ENCODE assay signal across 10 mouse cellular contexts in the genomic region with DNA sequence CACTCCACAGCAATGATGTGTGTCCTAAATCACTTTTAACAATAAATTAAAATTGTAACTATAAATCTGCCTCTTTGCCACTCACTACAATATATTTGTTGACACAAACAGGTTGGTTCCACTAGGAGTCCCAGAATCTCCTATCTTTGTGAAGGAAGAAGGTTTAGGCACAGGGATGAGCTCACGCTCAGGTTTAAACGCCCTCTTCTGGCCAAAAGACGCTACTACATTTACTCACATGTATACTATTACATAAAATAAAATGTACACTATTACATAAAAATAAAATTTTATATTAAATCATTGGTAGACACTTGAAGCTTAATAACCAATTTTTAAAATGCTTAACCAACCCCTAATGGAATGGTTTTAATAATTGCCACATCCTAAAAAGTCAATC.
DNase-seq lines count a peak whose midpoint lies in the region; TF ChIP-seq lines count a peak whose summit lies in the region.
"Had no signal": no experiment of that assay in that cellular context is flagged by ENCODE, and none has a peak within 500 bp of the region (broad histone marks: within the 10 kb centered on the region; RNA-seq: fewer than 3 reads in every experiment).

No protein-coding gene starts in this region.

- TF ChIP-seq POLR2A in MEL (IDR thresholded peaks at IDR 0.05; ENCODE audit: control insufficient read depth in 1 of 2, insufficient read depth in 1 of 2, low read depth in 1 of 2, low read length in 2 of 2, poor library complexity in 1 of 2), result no peak

- peak; percentile 27 for DNase-seq in adrenal gland, postnatal 14 days
- no peak for DNase-seq in adrenal gland, adult 18-20 months (ENCODE audit: low spot score in 2 of 2)
- DNase-seq in layer of hippocampus, adult 11-12 months (ENCODE audit: low spot score), result peak; percentile 21
- DNase-seq in layer of hippocampus, postnatal 10 days (ENCODE audit: low spot score in 2 of 2), result no peak
- peak; percentile 27 for DNase-seq in MEL (ENCODE audit: low read depth, low spot score)
- DNase-seq in lung, postnatal 25 days (ENCODE audit: low spot score), result peak; percentile 22
- DNase-seq in spleen, postnatal 4 days (ENCODE audit: low spot score in 2 of 2), result no peak
- DNase-seq in left cerebral cortex, postnatal 4 days, result no peak

- no peaks in the 10 kb centered on the region for H3K9me3 ChIP-seq in MEL (replicated peaks; ENCODE audit: insufficient read depth, low read length)
- H3K9me3 ChIP-seq: embryonic facial prominence, embryonic 15.5 days had no signal

- H3K9ac ChIP-seq in MEL (ENCODE audit: control insufficient read depth, low read depth, low read length, poor library complexity, severe bottlenecking), result no peak overlapping the region
- H3K9ac ChIP-seq: embryonic facial prominence, embryonic 15.5 days had no signal

- H3K79me2 ChIP-seq in MEL (ENCODE audit: control insufficient read depth, insufficient read depth, low read length, poor library complexity), result no peaks in the 10 kb centered on the region

- no peak overlapping the region for H3K27ac ChIP-seq in MEL (ENCODE audit: control insufficient read depth, low read depth, low read length)
- H3K27ac ChIP-seq: embryonic facial prominence, embryonic 15.5 days had no signal

- H3K4me1 ChIP-seq in MEL (ENCODE audit: control insufficient read depth in 1 of 2, insufficient read depth in 2 of 2, low read length in 2 of 2), result no peaks in the 10 kb centered on the region
- H3K4me1 ChIP-seq: embryonic facial prominence, embryonic 15.5 days had no signal

- no peak for TF ChIP-seq EP300 in MEL (IDR thresholded peaks at IDR 0.05; ENCODE audit: low read depth in 1 of 2, low read length in 2 of 2)

- H3K4me3 ChIP-seq in MEL (ENCODE audit: control insufficient read depth in 1 of 2, insufficient read depth in 1 of 2, low read depth in 2 of 2, low read length in 2 of 2), result no peak overlapping the region
- H3K4me3 ChIP-seq: embryonic facial prominence, embryonic 15.5 days; myocyte had no signal

- TF ChIP-seq CTCF in MEL (IDR thresholded peaks at IDR 0.05 in 2 of 3, conservative IDR thresholded peaks at IDR 0.05 in 1 of 3; ENCODE audit: control insufficient read depth in 1 of 3, insufficient read depth in 1 of 3, low read depth in 2 of 3, low read length in 3 of 3, poor library complexity in 1 of 3, severe bottlenecking in 1 of 3), result peak; percentile 46 to 49 (median 46)

- no peaks in the 10 kb centered on the region; a peak in 1 of 4 replicates for H3K27me3 ChIP-seq in MEL (ENCODE audit: control insufficient read depth in 1 of 2, insufficient read depth in 2 of 2, low read length in 2 of 2)
- H3K27me3 ChIP-seq: embryonic facial prominence, embryonic 15.5 days had no signal

- TF ChIP-seq RAD21 in MEL (IDR thresholded peaks at IDR 0.05; ENCODE audit: low read depth, low read length), result peak; percentile 12

- no peaks in the 10 kb centered on the region for H3K36me3 ChIP-seq in MEL (ENCODE audit: control insufficient read depth in 1 of 2, insufficient read depth in 2 of 2, low read length in 2 of 2)
- H3K36me3 ChIP-seq: embryonic facial prominence, embryonic 15.5 days had no signal

- intact Hi-C loops in left cerebral cortex, postnatal 4 days (cut with DNase I), result no loop called here

TF ChIP-seq in MEL, 35 proteins besides CTCF, POLR2A, EP300 and RAD21:
- peak; percentile 45 for TF ChIP-seq SMC3 (IDR thresholded peaks at IDR 0.05; ENCODE audit: low read depth, low read length)
- TF ChIP-seq E2F4 (IDR thresholded peaks at IDR 0.05; ENCODE audit: borderline replicate concordance, low read depth, low read length), result no peak
- TF ChIP-seq NELFE (IDR thresholded peaks at IDR 0.05; ENCODE audit: low read depth, low read length), result no peak
- TF ChIP-seq MAZ (IDR thresholded peaks at IDR 0.05; ENCODE audit: low read depth, low read length), result no peak
- TF ChIP-seq POLR2AphosphoS5 (IDR thresholded peaks at IDR 0.05; ENCODE audit: borderline replicate concordance, low read depth, low read length), result no peak
- TF ChIP-seq ETS1 (IDR thresholded peaks at IDR 0.05; ENCODE audit: low read depth, low read length), result no peak
- TF ChIP-seq CHD1 (IDR thresholded peaks at IDR 0.05; ENCODE audit: low read depth, low read length), result no peak
- no peak for TF ChIP-seq MXI1 (IDR thresholded peaks at IDR 0.05; ENCODE audit: low read depth, low read length)
- TF ChIP-seq ZMIZ1 (IDR thresholded peaks at IDR 0.05; ENCODE audit: low read depth, low read length), result no peak
- no peak for TF ChIP-seq CHD2 (IDR thresholded peaks at IDR 0.05; ENCODE audit: low read length)
- TF ChIP-seq ZC3H11A (IDR thresholded peaks at IDR 0.05; ENCODE audit: low read depth, low read length), result peak; percentile 13; the same call in 1 of the 2 replicates
- no peak for TF ChIP-seq RCOR1 (IDR thresholded peaks at IDR 0.05; ENCODE audit: low read depth, low read length)
- TF ChIP-seq TAL1 (IDR thresholded peaks at IDR 0.05; ENCODE audit: low read length), result no peak
- TF ChIP-seq UBTF (IDR thresholded peaks at IDR 0.05; ENCODE audit: borderline replicate concordance, insufficient read depth, low read depth, low read length), result no peak
- TF ChIP-seq HCFC1 (IDR thresholded peaks at IDR 0.05; ENCODE audit: low read depth, low read length), result no peak
- TF ChIP-seq ZKSCAN1 (IDR thresholded peaks at IDR 0.05; ENCODE audit: low read depth, low read length), result no peak

Comparison
In these comparisons a context has a peak if more than half of its experiments do, and no peak if none do; other contexts are left out.
1. DNase-seq: peak in adrenal gland, postnatal 14 days (single experiment), layer of hippocampus, adult 11-12 months (single experiment), MEL (single experiment) and lung, postnatal 25 days (single experiment); none in adrenal gland, adult 18-20 months (0 of 2), layer of hippocampus, postnatal 10 days (0 of 2), spleen, postnatal 4 days (0 of 2) and left cerebral cortex, postnatal 4 days (single experiment).